Mouse (Mus musculus) retina, postnatal 7 days (tissue): ENCODE data around the gene Atxn10.

Experiments used
- DNase-seq: peaks from one replicate; pipeline ENCODE4 v3.0.0-alpha.2; 2012; ENCODE audit warnings: low read depth, low spot score

Gene Atxn10

DNA sequence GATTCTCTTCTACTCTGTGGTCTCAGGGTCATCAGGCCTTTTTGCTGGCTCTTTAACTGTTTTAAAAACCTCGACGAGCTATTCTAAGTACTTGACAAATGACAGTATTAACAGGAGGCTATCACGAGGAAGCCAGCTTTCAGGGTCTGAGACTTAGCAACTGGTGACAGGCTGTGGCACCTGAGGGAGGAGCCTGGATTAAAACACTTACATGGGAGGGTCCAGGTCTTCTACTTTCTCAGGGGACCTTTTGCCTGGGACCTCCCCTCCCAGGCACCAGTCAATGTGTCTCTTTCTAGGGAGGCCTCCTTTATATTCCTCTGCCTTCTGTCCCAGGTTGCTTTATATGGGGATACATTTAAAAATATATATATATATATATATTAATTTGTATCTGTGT is 1.8 kb upstream of the Atxn10 start:
- no peak for DNase-seq

DNA sequence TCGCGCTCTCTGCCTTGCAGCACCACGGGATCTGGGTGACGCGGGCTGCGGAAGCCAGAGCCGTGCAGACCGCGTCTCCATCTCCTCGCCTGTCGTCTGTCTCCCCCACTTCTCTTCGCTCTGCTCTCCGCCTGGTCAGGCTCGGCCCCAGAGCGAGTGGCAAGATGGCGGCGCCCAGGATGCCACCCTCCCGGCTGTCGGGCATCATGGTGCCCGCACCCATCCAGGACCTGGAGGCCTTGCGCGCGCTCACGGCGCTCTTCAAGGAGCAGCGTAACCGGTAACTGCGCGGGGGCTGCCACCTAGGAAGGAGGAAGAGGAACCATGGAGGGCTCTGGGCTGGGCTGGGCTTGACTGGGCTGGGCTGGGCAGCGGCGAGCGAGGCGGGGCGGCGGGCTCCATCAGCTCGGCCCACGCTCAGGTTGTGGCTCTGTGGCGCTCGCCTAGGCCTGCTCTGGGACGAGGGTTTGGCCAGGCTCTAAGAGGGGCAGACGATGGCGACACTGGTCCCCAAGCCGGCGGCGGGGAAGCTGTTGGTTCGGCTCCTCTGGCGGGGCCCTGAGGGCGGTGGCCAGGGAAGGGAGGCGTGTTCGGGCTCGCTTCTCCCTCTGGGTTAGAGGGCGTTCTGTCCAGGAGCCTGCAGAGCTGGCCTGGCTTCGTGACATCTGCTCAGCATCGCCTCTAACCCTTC is 401 bp downstream of the Atxn10 start:
- peak; percentile 77 for DNase-seq

DNA sequence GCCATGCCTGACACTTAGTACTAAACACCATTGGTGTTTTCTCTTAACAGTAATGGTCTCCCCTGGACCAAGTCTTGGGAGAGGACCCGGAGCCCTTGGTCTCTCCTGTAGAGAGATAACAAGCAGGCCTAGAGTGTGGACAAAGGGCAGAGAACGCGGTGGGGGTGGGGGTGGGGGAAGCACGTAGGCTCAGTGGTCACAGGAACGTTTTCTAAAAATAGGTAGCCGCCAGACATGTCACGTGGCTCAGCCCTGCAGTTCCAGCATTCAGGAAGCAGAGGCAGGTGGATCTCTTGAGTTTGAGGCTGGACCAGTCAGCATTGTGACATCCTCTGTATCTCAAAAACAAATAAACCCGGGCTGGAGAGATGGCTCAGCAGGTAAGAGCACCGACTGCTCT is 1.2 kb downstream of the Atxn10 start:
- no peak for DNase-seq

GRCm38 (mm10) chr15:85337979-85338378 is 1.9 kb downstream of the Atxn10 start:
- no peak for DNase-seq

GRCm38 (mm10) chr15:85342246-85342645 is 6.2 kb downstream of the Atxn10 start:
- no peak for DNase-seq

DNA sequence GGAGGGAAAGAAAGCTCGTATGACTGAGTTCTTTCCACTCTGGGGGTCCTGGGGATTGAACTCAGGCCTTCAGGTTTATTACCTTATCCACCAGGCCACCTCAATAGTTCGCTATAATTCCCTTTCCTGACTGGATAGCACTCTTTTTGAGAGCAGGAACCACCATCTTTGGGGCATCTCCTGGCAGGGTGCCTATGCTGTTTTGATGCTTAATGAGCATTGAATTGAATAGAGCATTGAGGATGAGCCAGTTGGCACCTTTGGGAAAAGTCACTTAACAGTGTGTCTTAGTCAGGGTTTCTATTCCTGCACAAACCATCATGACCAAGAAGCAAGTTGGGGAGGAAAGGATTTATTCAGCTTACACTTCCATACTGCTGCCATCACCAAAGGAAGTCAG is 8.6 kb downstream of the Atxn10 start:
- DNase-seq = no peak

GRCm38 (mm10) chr15:85347058-85347700 is 11.1 kb downstream of the Atxn10 start:
- no peak for DNase-seq

DNA sequence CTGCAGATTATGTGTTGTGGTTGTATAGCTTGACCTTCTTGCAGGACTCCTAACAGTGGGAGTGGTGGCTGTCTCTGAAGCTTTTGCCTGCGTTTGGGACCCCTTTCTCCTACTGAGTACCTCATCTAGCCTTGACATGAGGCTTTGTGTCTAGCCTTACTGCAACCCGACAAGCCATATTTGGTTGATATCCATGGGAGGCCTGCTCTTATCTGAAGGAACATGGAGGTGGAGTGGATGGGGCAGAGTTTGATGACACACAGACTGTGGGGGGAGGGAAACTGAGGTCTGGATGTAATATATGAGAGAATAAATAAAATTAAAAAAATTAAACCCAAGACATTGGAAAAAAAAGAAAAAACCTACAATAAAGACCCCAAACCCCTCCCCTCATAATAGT is 14.1 kb downstream of the Atxn10 start:
- DNase-seq = no peak

DNA sequence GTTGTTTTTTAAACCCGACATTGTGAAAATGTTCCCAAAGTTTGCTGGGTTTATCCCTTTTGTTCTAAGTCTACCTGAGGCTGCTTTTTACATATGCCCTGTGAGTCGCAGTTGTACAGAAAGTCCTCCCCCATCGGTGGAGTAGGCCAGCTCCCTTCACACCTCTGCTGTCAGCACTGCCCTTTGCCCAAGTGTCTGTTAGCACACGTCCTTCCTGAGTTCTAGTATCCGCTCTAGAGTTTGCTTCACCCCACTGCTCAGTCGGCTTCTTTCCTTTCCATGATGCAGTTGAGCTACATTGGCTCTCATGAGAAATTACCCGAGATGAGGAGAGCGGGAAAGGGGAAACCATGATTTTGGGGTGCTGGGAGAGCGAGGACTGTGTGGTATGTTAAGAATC is 18.0 kb downstream of the Atxn10 start:
- no peak for DNase-seq

- no peak for DNase-seq
Observed at GRCm38 (mm10) chr15:85356112-85356511, 20.1 kb downstream of the Atxn10 start.

- DNase-seq = no peak
Observed at GRCm38 (mm10) chr15:85357465-85358225, 21.6 kb downstream of the Atxn10 start.

- DNase-seq = no peak
Observed at GRCm38 (mm10) chr15:85359483-85359882, 23.4 kb downstream of the Atxn10 start.

DNA sequence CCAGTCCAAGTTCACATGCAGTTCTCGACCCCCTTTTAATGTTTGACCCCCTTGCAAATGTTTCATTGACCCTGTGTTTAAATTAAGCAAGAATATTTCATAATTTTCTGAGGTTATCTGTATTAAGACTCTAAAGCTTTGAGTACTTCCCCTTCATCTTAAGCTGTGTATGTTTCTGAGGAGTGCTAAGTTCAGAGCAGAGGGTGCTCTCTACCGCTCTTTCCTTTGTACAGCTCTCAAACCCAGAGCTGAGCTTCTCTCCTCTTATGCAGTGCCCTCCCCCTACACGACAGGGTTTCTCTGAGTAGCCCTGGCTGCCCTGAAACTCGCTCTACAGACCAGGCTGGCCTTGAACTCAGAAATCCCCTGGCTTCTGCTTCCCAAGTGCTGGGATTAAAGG is 23.9 kb downstream of the Atxn10 start:
- DNase-seq = no peak

- no peak for DNase-seq
Observed at GRCm38 (mm10) chr15:85364366-85364765, 28.3 kb downstream of the Atxn10 start.

DNA sequence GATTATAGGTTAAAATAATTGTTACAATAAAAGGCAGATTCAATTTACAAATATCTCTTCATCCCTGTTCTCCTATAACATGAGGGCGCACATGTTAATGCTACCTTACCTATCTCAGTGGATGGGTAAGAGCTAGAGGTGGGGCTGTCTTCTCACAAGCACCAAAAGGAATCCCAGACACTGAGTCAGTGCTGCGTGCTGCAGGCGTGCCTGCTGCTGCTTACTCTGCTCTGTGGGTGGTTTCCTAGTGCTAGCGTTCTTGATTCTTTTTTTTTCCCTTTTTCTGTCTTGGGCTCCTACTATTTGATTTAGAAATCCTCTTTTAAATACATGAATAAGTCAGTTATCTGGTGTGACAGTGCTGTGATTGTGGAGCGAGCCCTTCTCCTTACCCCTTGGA is 30.9 kb downstream of the Atxn10 start:
- no peak for DNase-seq

GRCm38 (mm10) chr15:85369765-85370164 is 33.7 kb downstream of the Atxn10 start:
- DNase-seq = no peak

DNA sequence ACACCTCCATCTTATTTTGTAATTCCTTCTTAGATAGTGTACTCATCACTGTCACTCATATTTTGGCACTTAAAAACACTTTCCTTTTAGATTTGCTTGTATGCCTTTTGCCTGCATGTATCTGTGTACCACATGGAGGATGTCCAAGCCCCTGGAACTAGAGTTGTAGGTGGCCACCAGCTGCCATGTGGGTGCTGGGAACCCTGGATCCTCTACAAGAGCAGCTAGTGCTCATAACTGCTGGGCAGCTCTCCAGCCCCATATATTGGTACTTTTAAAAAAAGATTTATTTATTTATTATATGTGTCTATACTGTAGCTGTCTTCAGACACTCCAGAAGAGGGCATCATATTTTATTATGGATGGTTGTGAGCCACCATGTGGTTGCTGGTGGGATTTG is 37.1 kb downstream of the Atxn10 start:
- DNase-seq = no peak

DNA sequence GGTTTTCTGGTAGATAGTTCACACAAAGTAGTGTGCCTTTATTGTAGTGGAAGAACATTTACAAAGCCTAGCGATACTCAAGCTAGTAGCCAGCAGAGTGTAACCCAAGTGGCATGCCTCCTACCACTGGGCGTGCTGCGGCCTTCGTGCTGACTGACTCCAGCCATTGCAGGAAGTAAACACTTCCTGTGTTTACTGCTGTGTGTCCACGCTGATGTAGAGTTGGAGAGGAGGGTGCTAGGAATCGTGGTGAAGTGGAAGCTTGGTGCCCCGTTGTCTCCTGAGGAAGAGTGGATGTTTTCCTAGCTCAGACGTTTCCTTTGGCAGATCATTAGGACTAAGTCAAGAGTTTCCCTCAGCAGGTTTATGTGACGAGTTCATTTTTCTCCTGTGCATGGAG is 47.4 kb downstream of the Atxn10 start:
- no peak for DNase-seq

GRCm38 (mm10) chr15:85388696-85389095 is 52.7 kb downstream of the Atxn10 start:
- DNase-seq = no peak

GRCm38 (mm10) chr15:85389915-85390314 is 53.9 kb downstream of the Atxn10 start:
- DNase-seq = no peak

- DNase-seq = no peak
Observed at GRCm38 (mm10) chr15:85395360-85395759, 59.3 kb downstream of the Atxn10 start.

DNA sequence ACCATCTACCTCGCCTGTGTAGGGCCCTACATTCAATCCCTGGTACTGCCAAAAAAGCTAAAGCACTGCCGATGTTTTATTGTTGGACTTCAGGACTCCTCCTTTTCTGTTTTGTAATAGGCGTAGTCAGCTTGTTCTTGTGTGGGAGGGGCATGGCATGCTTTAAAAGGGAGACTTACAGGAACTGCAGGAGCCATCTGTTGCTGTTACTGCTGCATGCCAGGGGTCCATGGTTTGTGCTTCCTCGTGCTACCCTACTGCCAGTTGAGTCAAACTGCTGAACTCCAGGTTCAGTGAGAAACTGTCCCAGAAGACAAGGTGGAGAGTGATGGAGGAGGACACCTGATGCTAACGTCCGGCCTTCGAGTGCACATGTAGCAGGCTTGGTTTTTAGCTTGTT is 65.9 kb downstream of the Atxn10 start:
- DNase-seq = no peak

GRCm38 (mm10) chr15:85403256-85403731 is 67.2 kb downstream of the Atxn10 start:
- peak; percentile 43 for DNase-seq
